Mouse (Mus musculus): Measurements from ENCODE around the gene Lgr6. TPM values are rescaled to one million over a fixed set of nuclear protein-coding genes. Genes with fewer than 3 reads are reported as not detected.

Gene Lgr6
- polyA plus RNA-seq, 1 experiment = 1.3 TPM

DNA sequence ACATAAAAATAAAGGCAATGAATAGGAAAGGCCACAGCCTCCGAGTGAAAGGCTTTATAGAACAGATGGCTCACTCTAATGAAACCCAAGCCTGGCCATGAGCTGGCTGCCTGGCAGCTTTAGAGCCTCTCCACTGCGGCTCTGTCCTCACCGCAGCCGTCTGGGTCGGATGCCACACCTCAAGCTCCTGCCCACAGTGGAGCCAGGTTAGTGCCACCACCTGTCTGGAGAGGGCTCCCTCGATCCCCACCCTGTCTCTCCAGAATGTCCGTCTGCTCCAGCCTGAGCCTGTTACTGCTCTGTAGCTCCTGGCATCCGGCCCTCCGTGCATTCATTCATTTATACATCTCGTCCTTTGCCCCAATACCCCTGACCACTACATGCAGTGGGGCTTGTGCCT, 15.4 kb downstream of the Lgr6 start:
- H3K36me3 ChIP-seq (ENCODE audit: control insufficient read depth, insufficient read depth, low read length) = no peaks in the 10 kb centered on the region
- no peak overlapping the region for H3K4me3 ChIP-seq (ENCODE audit: control insufficient read depth, insufficient read depth, low read length)
- H3K4me1 ChIP-seq (replicated peaks; ENCODE audit: control insufficient read depth, insufficient read depth, low read length) = peaks cover 18% of the 10 kb centered on the region
- no peak for TF ChIP-seq POLR2A (IDR thresholded peaks at IDR 0.05; ENCODE audit: control insufficient read depth, extremely low read depth, insufficient read depth, low read length, poor library complexity)
- no peak for TF ChIP-seq CTCF (IDR thresholded peaks at IDR 0.05; ENCODE audit: borderline replicate concordance, control insufficient read depth, extremely low read depth, insufficient read depth, low read length, poor library complexity)
- 91% methylated on average over 10 of the region's 10 CpGs for WGBS
- DNase-seq = no peak
- no peak overlapping the region for H3K27ac ChIP-seq (ENCODE audit: control insufficient read depth, insufficient read depth, low read length)
- H3K27me3 ChIP-seq (ENCODE audit: control insufficient read depth, insufficient read depth, low read length) = no peaks in the 10 kb centered on the region

DNA sequence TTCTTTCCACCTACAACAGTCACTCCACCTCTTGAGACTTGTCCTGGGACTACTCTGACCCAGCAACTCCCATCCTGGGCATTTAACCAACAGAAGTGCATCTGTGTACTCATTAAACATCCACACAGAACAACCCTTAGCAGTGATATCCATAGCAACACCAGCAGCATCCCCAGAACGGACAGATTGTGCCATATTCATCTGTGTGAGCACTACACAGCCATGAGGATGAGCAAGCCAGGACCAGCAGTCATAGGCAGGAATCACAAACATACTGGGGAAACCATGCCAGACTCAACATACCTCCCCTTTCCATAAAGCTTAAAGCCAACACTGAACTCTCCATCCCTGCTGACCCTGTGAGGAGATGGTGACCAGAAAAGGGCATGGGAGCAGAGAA, 17.7 kb downstream of the Lgr6 start:
- 97% methylated on average over 1 of the region's 1 CpGs for WGBS

DNA sequence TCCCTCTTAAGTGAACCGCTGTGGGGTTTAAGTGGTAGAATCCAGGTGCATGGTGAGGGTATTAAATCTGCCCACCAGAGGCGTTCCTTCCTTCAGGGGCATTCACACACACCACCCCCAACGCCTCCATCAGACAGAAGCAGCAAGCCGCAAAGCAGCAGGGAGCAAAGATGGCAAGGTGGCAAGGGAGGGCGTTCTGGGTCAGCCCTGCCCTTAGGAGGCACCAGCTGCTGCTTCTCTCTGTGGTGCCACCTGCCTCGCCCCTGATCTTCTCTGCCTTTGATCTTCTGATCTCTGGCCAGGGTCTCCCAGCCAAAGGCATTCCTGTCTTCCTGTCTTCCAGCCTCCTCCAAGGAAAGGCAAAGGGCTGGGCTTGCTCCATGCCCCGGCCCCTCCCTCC, 19.1 kb downstream of the Lgr6 start:
- 19% methylated on average over 7 of the region's 7 CpGs for WGBS

More for the DNA sequence above, 17.7 kb downstream of the Lgr6 start:
- Histone ChIP-seq H3K27ac (ENCODE audit: control insufficient read depth, insufficient read depth, low read length) (no peak overlapping the region), H3K27me3 (ENCODE audit: control insufficient read depth, insufficient read depth, low read length) (no peaks in the 10 kb centered on the region), H3K4me3 (ENCODE audit: control insufficient read depth, insufficient read depth, low read length) (no peak overlapping the region), H3K4me1 (replicated peaks; ENCODE audit: control insufficient read depth, insufficient read depth, low read length) (peaks cover 18% of the 10 kb centered on the region), H3K36me3 (ENCODE audit: control insufficient read depth, insufficient read depth, low read length) (no peaks in the 10 kb centered on the region)
- TF ChIP-seq POLR2A (IDR thresholded peaks at IDR 0.05; ENCODE audit: control insufficient read depth, extremely low read depth, insufficient read depth, low read length, poor library complexity) = no peak
- no peak for TF ChIP-seq CTCF (IDR thresholded peaks at IDR 0.05; ENCODE audit: borderline replicate concordance, control insufficient read depth, extremely low read depth, insufficient read depth, low read length, poor library complexity)
- DNase-seq = no peak

DNA sequence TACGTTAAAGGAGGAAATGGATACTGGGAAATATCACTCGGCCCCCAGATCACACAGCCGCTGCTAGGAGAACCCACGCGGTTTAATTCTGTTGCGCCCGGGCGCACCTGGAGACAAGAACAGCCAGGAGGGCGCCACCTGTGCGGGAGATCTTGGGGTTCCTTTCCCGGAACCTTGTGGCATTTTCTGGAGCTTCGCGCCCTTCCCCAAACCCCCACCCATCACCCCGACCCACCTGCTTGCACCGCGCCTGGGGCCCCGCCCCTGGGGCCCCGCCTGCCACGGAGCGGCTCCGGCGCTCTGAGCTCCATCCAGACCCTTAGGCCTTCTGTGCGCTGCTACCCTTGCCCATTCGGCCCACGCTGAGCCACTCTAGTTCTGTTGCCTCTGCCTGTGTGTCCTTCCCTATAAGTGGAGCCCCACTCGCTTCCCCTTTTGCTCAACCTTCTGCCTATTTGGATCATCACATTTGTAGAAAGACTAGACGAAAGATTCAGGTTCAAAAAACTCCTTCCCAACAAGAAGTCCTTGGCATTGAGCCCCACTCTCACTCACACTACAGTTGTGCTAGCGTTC, 19.7 kb downstream of the Lgr6 start:
- H3K27me3 ChIP-seq (ENCODE audit: control insufficient read depth, insufficient read depth, low read length) = no peaks in the 10 kb centered on the region
- peaks cover 18% of the 10 kb centered on the region for H3K4me1 ChIP-seq (replicated peaks; ENCODE audit: control insufficient read depth, insufficient read depth, low read length)
- TF ChIP-seq POLR2A (IDR thresholded peaks at IDR 0.05; ENCODE audit: control insufficient read depth, extremely low read depth, insufficient read depth, low read length, poor library complexity) (no peak), CTCF (IDR thresholded peaks at IDR 0.05; ENCODE audit: borderline replicate concordance, control insufficient read depth, extremely low read depth, insufficient read depth, low read length, poor library complexity) (no peak)
- H3K27ac ChIP-seq (ENCODE audit: control insufficient read depth, insufficient read depth, low read length) = no peak overlapping the region
- 8% methylated on average over 28 of the region's 28 CpGs for WGBS
- H3K4me3 ChIP-seq (ENCODE audit: control insufficient read depth, insufficient read depth, low read length) = no peak overlapping the region
- DNase-seq = peak; percentile 45
- H3K36me3 ChIP-seq (ENCODE audit: control insufficient read depth, insufficient read depth, low read length) = no peaks in the 10 kb centered on the region

More for the DNA sequence above, 19.1 kb downstream of the Lgr6 start:
- DNase-seq = peak; percentile 36
- no peak for TF ChIP-seq POLR2A (IDR thresholded peaks at IDR 0.05; ENCODE audit: control insufficient read depth, extremely low read depth, insufficient read depth, low read length, poor library complexity)
- TF ChIP-seq CTCF (IDR thresholded peaks at IDR 0.05; ENCODE audit: borderline replicate concordance, control insufficient read depth, extremely low read depth, insufficient read depth, low read length, poor library complexity) = no peak
- no peak overlapping the region for H3K4me3 ChIP-seq (ENCODE audit: control insufficient read depth, insufficient read depth, low read length)
- H3K27ac ChIP-seq (ENCODE audit: control insufficient read depth, insufficient read depth, low read length) = no peak overlapping the region
- no peaks in the 10 kb centered on the region for H3K27me3 ChIP-seq (ENCODE audit: control insufficient read depth, insufficient read depth, low read length)
- peaks cover 18% of the 10 kb centered on the region for H3K4me1 ChIP-seq (replicated peaks; ENCODE audit: control insufficient read depth, insufficient read depth, low read length)
- no peaks in the 10 kb centered on the region for H3K36me3 ChIP-seq (ENCODE audit: control insufficient read depth, insufficient read depth, low read length)

DNA sequence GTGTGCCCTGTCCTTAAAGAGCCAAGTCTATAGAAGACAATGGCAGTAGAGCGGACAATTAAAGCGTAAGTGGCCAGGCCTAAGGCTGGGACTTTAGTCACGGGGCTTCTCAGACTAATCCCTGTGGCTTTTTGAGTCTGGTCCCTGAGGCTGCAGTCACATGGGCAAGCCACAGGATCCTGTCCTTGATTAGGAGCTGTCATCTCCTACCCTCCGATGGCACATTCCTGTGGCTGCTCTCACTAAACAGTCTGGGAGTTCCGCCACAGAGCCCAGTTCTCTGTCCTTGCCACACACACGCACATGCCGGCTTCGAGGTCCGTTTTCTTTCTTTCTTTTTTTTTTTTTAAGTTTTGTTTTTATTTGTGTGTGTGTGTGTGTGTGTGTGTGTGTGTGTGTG, 21.6 kb downstream of the Lgr6 start:
- 95% methylated on average over 9 of the region's 9 CpGs for WGBS
- Histone ChIP-seq H3K4me1 (replicated peaks; ENCODE audit: control insufficient read depth, insufficient read depth, low read length) (peaks cover 18% of the 10 kb centered on the region), H3K4me3 (ENCODE audit: control insufficient read depth, insufficient read depth, low read length) (no peak overlapping the region), H3K27ac (ENCODE audit: control insufficient read depth, insufficient read depth, low read length) (no peak overlapping the region), H3K36me3 (ENCODE audit: control insufficient read depth, insufficient read depth, low read length) (no peaks in the 10 kb centered on the region), H3K27me3 (ENCODE audit: control insufficient read depth, insufficient read depth, low read length) (no peaks in the 10 kb centered on the region)
- DNase-seq = no peak
- TF ChIP-seq CTCF (IDR thresholded peaks at IDR 0.05; ENCODE audit: borderline replicate concordance, control insufficient read depth, extremely low read depth, insufficient read depth, low read length, poor library complexity) (no peak), POLR2A (IDR thresholded peaks at IDR 0.05; ENCODE audit: control insufficient read depth, extremely low read depth, insufficient read depth, low read length, poor library complexity) (no peak)

DNA sequence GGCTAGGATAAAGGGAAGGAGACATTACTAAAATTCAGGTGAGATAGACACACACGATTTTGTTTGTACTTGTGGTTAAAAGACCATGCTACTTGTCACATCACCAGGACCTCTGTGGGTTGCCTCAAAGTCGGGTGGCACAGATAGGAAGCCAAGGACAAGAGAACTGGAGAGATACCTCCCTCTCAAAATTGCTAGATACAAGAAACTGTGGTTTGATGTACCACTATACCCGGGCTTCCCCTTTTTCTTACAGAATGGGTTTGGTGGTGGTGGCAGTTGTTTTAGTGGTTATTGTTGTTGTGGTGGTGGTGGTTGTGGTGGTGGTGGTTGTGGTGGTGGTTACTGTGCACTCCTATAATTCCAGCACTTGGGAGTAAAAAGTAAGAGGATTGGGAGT, 22.8 kb downstream of the Lgr6 start:
- no peak for DNase-seq
- H3K36me3 ChIP-seq (ENCODE audit: control insufficient read depth, insufficient read depth, low read length) = no peaks in the 10 kb centered on the region
- WGBS = 2% methylated on average over 3 of the region's 3 CpGs
- TF ChIP-seq CTCF (IDR thresholded peaks at IDR 0.05; ENCODE audit: borderline replicate concordance, control insufficient read depth, extremely low read depth, insufficient read depth, low read length, poor library complexity) (no peak), POLR2A (IDR thresholded peaks at IDR 0.05; ENCODE audit: control insufficient read depth, extremely low read depth, insufficient read depth, low read length, poor library complexity) (no peak)
- no peaks in the 10 kb centered on the region for H3K27me3 ChIP-seq (ENCODE audit: control insufficient read depth, insufficient read depth, low read length)
- no peak overlapping the region for H3K27ac ChIP-seq (ENCODE audit: control insufficient read depth, insufficient read depth, low read length)
- H3K4me3 ChIP-seq (ENCODE audit: control insufficient read depth, insufficient read depth, low read length) = no peak overlapping the region
- H3K4me1 ChIP-seq (replicated peaks; ENCODE audit: control insufficient read depth, insufficient read depth, low read length) = peaks cover 24% of the 10 kb centered on the region

DNA sequence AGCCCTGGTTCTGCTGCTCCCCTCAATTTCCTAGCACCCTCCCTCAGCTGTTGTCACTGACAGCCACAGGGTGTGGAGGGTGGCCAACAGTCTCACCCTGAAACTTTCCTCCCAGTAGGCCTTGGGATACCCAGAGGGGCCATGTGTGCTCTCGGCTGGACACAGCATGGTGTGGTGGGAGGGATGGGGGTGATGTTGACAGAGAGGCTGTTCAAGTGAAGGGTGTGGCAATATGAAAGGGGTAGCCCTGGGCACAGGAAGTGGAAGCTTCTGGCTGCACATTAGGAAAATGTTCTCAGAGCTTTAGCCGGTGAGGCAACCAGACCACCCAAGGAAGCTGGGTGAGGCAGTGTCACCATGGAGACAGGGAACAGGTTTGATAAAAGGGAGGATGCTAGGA, 26.1 kb downstream of the Lgr6 start:
- DNase-seq = no peak
- Histone ChIP-seq H3K4me3 (ENCODE audit: control insufficient read depth, insufficient read depth, low read length) (no peak overlapping the region), H3K36me3 (ENCODE audit: control insufficient read depth, insufficient read depth, low read length) (no peaks in the 10 kb centered on the region), H3K27ac (ENCODE audit: control insufficient read depth, insufficient read depth, low read length) (no peak overlapping the region), H3K4me1 (replicated peaks; ENCODE audit: control insufficient read depth, insufficient read depth, low read length) (peaks cover 6% of the 10 kb centered on the region), H3K27me3 (ENCODE audit: control insufficient read depth, insufficient read depth, low read length) (no peaks in the 10 kb centered on the region)
- WGBS = 85% methylated on average over 2 of the region's 2 CpGs
- TF ChIP-seq CTCF (IDR thresholded peaks at IDR 0.05; ENCODE audit: borderline replicate concordance, control insufficient read depth, extremely low read depth, insufficient read depth, low read length, poor library complexity) (no peak), POLR2A (IDR thresholded peaks at IDR 0.05; ENCODE audit: control insufficient read depth, extremely low read depth, insufficient read depth, low read length, poor library complexity) (no peak)

All from thymus, adult 2 months (tissue).